Mouse (Mus musculus) macrophage (primary cell): Measurements from ENCODE around the gene Trim5. TPM values are rescaled to one million over a fixed set of nuclear protein-coding genes. Genes with fewer than 3 reads are reported as not detected.

Experiments
- H3K27ac ChIP-seq: fragments of 350-480 bp; formaldehyde crosslinking; 2 replicates; pipeline ENCODE4 v1.9.0; 2021
- H3K36me3 ChIP-seq: fragments of 350-480 bp; formaldehyde crosslinking; 2 replicates; pipeline ENCODE4 v1.9.0; 2021; ENCODE audit errors: inconsistent target
- H3K4me3 ChIP-seq: fragments of 350-480 bp; formaldehyde crosslinking; 2 replicates; pipeline ENCODE4 v1.9.0; 2021; ENCODE audit errors: inconsistent target
- H3K79me2 ChIP-seq: fragments of 350-480 bp; formaldehyde crosslinking; 2 replicates; pipeline ENCODE4 v1.9.0; 2021; ENCODE audit errors: inconsistent target
- WGBS: methylation state at CpG from one replicate; pipeline ENCODE4 v1.1.7; 2026; ENCODE audit warnings: inconsistent platforms; ENCODE audit not compliant: missing documents; 5-methylcytosine and 5-hydroxymethylcytosine counted together
- polyA plus RNA-seq: library from polyadenylated mRNA; stranded (reverse); fragments of 250-400 nt; gene quantifications from 3 replicates; pipeline ENCODE4 v1.2.4, GENCODE M21; 2018; ENCODE audit warnings: inconsistent platforms

The Trim5 gene
- polyA plus RNA-seq, 1 experiment from 2014 or later: 9.5 TPM

DNA sequence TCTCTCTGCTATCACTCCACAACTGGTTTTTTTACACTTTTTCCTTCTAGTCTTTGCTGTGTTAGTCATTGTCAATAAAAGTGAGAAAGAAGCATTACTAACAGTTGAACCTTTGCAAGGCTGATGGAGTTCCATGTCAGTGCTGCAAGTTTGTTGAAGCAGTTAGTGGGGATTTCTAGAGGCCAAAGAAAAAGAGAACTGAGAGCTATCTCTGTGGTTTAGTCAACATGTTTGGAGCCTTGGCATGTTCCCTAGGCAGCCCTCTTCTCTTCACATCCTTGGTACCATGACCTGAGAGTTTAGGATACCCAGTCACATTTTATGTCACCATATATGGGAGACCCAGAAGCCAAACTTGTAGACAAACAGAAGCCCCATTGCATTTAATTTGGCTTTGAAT is 47.0 kb downstream of the Trim5 start:
- H3K4me3 ChIP-seq: no peak overlapping the region
- no peak overlapping the region for H3K27ac ChIP-seq

DNA sequence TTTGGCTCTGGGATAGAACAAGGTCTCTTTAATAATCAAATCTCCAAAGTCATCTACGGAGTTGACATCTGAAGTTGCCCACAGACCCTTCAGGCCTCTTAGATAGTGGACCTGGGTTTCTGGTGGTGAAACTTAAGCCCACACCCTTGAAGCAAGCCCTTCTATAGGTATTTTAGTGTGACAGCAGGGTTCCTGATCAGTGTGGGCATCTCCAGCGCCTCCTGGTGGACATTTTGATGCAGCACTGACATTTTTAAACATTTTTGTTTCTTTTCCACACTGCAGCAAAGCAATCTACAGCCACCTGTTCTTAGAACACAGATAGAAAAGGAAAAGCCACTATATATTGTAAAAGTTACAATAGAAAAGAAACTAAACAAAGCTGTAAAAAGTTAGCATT is 56.7 kb downstream of the Trim5 start:
- H3K36me3 ChIP-seq: no peaks in the 10 kb centered on the region
- no peaks in the 10 kb centered on the region for H3K79me2 ChIP-seq
- 42% methylated on average over 2 of the region's 2 CpGs for WGBS

More for the DNA sequence above, 47.0 kb downstream of the Trim5 start:
- H3K36me3 ChIP-seq: no peaks in the 10 kb centered on the region
- peaks cover 15% of the 10 kb centered on the region for H3K79me2 ChIP-seq

DNA sequence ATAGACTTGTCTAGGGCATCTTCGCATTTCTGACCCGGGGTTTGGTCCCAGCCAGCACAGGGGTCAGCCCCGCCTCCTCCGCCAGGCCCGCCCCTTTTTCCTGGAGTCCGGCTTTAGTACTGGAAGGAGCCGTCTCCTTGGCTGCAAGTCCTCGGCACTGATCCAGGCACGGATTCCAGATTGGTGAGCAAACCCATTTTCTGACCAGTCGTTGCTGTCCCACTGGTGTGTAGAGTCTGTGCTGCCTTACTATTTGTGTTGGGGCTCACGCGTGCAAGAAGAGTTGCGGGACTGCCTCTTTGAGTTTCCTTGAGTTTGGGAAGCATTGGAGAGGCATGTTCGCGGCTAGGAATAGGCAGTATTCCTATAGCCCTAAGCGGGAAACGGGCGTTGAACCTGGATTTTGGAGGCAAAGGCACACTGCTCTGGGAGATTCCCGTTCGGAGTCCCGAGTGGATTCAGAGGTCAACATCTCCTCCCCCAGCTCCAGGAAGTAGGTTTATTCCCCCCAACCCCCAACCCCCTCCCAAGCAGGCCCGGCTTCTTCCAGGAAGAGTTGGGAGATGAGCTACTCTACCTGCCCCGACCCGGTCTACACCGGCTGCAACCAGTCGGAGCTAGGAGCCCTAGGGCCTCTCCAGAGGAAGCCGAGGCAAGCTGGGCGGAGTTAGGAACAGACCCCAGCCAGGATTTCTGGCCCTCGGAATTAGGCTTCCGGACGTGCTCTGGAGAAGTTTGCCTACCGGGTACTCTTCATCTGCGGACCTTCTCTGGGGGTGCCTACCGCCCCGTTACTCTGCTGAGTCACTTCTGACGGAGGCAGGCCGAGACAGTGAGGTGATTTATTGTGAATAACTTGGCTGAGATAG is 69.0 kb downstream of the Trim5 start, which contains the start of gene Trim6:
Gene Trim6 (plus strand): TSS at position 93 of the 869 bp plus-strand sequence.
- Histone ChIP-seq H3K36me3 (no peaks in the 10 kb centered on the region), H3K27ac (no peak within 1 kb of the TSS), H3K4me3 (peak within 1 kb of the TSS; percentile 54), H3K79me2 (no peaks in the 10 kb centered on the region)
- WGBS: 9% methylated on average over 36 of the region's 37 CpGs

More for the DNA sequence above, 56.7 kb downstream of the Trim5 start:
- Histone ChIP-seq H3K27ac (no peak overlapping the region), H3K4me3 (no peak overlapping the region)

DNA sequence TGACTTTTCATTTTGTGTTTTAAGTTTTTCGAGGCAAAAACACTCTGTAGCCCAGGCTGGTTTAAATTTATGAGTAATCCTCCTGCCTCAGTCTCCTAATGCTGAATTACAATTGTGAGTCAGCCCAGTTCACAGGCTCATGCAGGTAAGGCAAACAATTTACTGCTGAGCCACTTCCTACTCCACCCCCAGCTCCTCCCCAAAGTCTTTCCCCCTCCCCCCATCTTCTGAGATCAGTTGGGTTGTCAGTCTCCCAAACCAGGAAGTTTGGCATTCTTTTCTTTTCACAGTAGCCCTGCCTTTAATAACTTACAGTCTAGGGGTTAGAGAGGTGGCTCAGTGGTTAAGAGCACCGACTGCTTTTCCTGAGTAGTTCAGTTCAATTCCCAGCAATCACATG is 70.0 kb downstream of the Trim5 start:
- H3K36me3 ChIP-seq: no peaks in the 10 kb centered on the region
- H3K4me3 ChIP-seq: no peak overlapping the region
- WGBS: 51% methylated on average over 2 of the region's 2 CpGs
- H3K79me2 ChIP-seq: no peaks in the 10 kb centered on the region
- no peak overlapping the region for H3K27ac ChIP-seq

DNA sequence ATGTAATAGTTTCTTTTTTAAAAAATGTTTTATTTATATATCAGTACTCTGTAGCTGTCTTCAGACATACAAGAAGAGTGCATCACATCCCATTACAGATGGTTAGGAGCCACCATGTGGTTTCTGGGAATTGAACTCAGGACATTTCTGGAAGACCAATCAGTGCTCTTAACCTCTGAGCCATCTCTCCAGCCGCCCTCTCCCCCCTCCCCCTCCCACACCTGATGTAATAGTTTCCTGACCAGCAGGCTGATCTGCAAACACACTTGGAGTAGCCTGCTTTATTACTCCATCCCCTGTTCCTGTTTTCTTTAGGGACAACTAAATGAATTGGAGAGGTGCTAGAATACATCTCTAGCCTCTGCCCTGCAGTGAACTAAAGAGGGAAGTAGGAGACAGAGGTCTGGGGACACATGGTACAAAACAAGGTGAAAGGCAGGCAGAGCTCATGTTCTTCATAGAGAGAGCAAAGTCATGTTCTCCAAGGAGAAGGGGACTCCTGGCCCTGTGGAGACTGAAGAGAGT is 71.8 kb downstream of the Trim5 start:
- Histone ChIP-seq H3K27ac (no peak overlapping the region), H3K79me2 (no peaks in the 10 kb centered on the region), H3K4me3 (no peak overlapping the region), H3K36me3 (no peaks in the 10 kb centered on the region)
- WGBS: no CpG with 5 or more reads among the region's 1 CpGs

Other genes starting within 250 kb of the Trim5 start
- gene Olfr642, start 235.4 kb downstream of the Trim5 start, polyA plus RNA-seq: not detected in 3 replicates
- gene 4930516K23Rik, start 226.6 kb downstream of the Trim5 start, polyA plus RNA-seq: not detected in 3 replicates
- gene Olfr644, start 216.2 kb downstream of the Trim5 start, polyA plus RNA-seq: not detected in 3 replicates
- gene Olfr645, start 202.6 kb downstream of the Trim5 start, polyA plus RNA-seq: not detected in 3 replicates
- gene Olfr646, start 183.2 kb downstream of the Trim5 start, polyA plus RNA-seq: not detected in 3 replicates
- not detected in 3 replicates for gene Ubqln5, start 158.3 kb downstream of the Trim5 start, polyA plus RNA-seq
- not detected in 3 replicates for gene Olfr643, start 150.7 kb downstream of the Trim5 start, polyA plus RNA-seq
- gene Ubqln3, start 144.8 kb downstream of the Trim5 start, polyA plus RNA-seq: not detected in 3 replicates
- not detected in 3 replicates for gene Ubqlnl, start 137.5 kb downstream of the Trim5 start, polyA plus RNA-seq
- gene Olfm5, start 123.3 kb downstream of the Trim5 start, polyA plus RNA-seq: not detected in 3 replicates
- not detected in 3 replicates for gene Olfr648, start 104.7 kb downstream of the Trim5 start, polyA plus RNA-seq
- not detected in 3 replicates for gene Olfr649, start 92.1 kb downstream of the Trim5 start, polyA plus RNA-seq
- gene Trim6, start 69.3 kb downstream of the Trim5 start, polyA plus RNA-seq: 0.53 to 1.6 TPM (median 0.83 TPM) in 3 replicates
- gene Trim34a, start 43.6 kb downstream of the Trim5 start, polyA plus RNA-seq: 27.8 to 59.6 TPM (median 35.2 TPM) in 3 replicates
- gene Trim12a, start 27.4 kb upstream of the Trim5 start, polyA plus RNA-seq: 29.2 to 58.7 TPM (median 53.4 TPM) in 3 replicates
- gene Trim34b, start 41.4 kb upstream of the Trim5 start, polyA plus RNA-seq: 0.25 to 0.33 TPM (median 0.26 TPM) in 3 replicates
- 23.2 to 52.7 TPM (median 27.6 TPM) in 3 replicates for gene Trim12c, start 65.3 kb upstream of the Trim5 start, polyA plus RNA-seq
- 1.1 to 4.5 TPM (median 1.8 TPM) in 3 replicates for gene Trim30b, start 81.8 kb upstream of the Trim5 start, polyA plus RNA-seq
- 8.9 to 43.2 TPM (median 17.1 TPM) in 3 replicates for gene Trim30c, start 112.7 kb upstream of the Trim5 start, polyA plus RNA-seq
- 101 to 215 TPM (median 103 TPM) in 3 replicates for gene Trim30a, start 177.1 kb upstream of the Trim5 start, polyA plus RNA-seq
- 39.9 to 81.2 TPM (median 40.8 TPM) in 3 replicates for gene Trim30d, start 219.8 kb upstream of the Trim5 start, polyA plus RNA-seq